Mouse (Mus musculus) heart, embryonic 16.5 days (tissue): ENCODE results near the gene Prkn. TPM values are rescaled to one million over a fixed set of nuclear protein-coding genes. Genes with fewer than 3 reads are reported as not detected.

Experiments used
- ATAC-seq: fragments of 200-750 bp; cut with Nextera tagmentation; replicated peaks from 2 replicates; pipeline ENCODE4 v1.8.0; 2017; ENCODE audit warnings: moderate number of reproducible peaks; ENCODE audit not compliant: insufficient read depth, low FRiP score; ENCODE audit errors: extremely low read depth
- H3K27ac ChIP-seq: fragments of 300-500 bp; sonication (generic); 2 replicates; pipeline ENCODE4 v1.5.1; 2014; ENCODE audit warnings: mild to moderate bottlenecking, low read length, control low read depth, moderate library complexity
- H3K27me3 ChIP-seq: fragments of 300-500 bp; sonication (generic); 2 replicates; pipeline ENCODE4 v1.6.1; 2014; ENCODE audit warnings: low read length, mixed read lengths; ENCODE audit not compliant: control insufficient read depth, insufficient read depth
- H3K36me3 ChIP-seq: fragments of 300-500 bp; sonication (generic); 2 replicates; pipeline ENCODE4 v1.6.1; 2014; ENCODE audit not compliant: control insufficient read depth, insufficient read depth
- H3K4me1 ChIP-seq: fragments of 300-500 bp; sonication (generic); 2 replicates; pipeline ENCODE4 v1.6.1; 2014; ENCODE audit warnings: low read length, mixed read lengths; ENCODE audit not compliant: control insufficient read depth, insufficient read depth
- H3K4me2 ChIP-seq: fragments of 300-500 bp; sonication (generic); 2 replicates; pipeline ENCODE4 v1.6.1; 2014; ENCODE audit warnings: low read depth, mild to moderate bottlenecking, control low read depth, low read length
- H3K4me3 ChIP-seq: fragments of 300-500 bp; sonication (generic); 2 replicates; pipeline ENCODE4 v1.5.1; 2014; ENCODE audit warnings: mild to moderate bottlenecking, control low read depth, low read length
- H3K9ac ChIP-seq: fragments of 300-500 bp; sonication (generic); 2 replicates; pipeline ENCODE4 v1.6.1; 2014; ENCODE audit warnings: low read length, control low read depth
- H3K9me3 ChIP-seq: fragments of 300-500 bp; sonication (generic); replicated peaks from 2 replicates; pipeline ENCODE4 v1.6.1; 2016; ENCODE audit warnings: low read length; ENCODE audit not compliant: control insufficient read depth
- WGBS: fragments of 180-500 bp; shearing (Covaris S2); extraction: QIAGEN DNeasy Blood & Tissue Kit; methylation state at CpG from one replicate; pipeline ENCODE4 v1.1.7; 2014; 5-methylcytosine and 5-hydroxymethylcytosine counted together
- polyA plus RNA-seq: library from polyadenylated mRNA; unstranded; fragments of >200 nt; fragmentation: Nextera tagmentation; extraction: Ambion mirVana; gene quantifications from 2 replicates; pipeline ENCODE4 v1.2.1, GENCODE M21; 2015

Prkn gene
- polyA plus RNA-seq, 1 experiment from 2014 or later: 2.4 TPM

GRCm38 (mm10) chr17:11346310-11346709, 506.1 kb downstream of the Prkn start:
- Histone ChIP-seq H3K27ac (no peak overlapping the region), H3K36me3 (no peaks in the 10 kb centered on the region), H3K4me3 (no peak overlapping the region), H3K4me2 (no peak overlapping the region), H3K4me1 (no peaks in the 10 kb centered on the region), H3K9ac (no peak overlapping the region), H3K9me3 (no peaks in the 10 kb centered on the region), H3K27me3 (no peaks in the 10 kb centered on the region)
- WGBS: 77% methylated on average over 1 of the region's 1 CpGs
- no peak for ATAC-seq

GRCm38 (mm10) chr17:11352778-11353552, 512.8 kb downstream of the Prkn start:
- Histone ChIP-seq H3K4me2 (no peak overlapping the region), H3K4me1 (no peaks in the 10 kb centered on the region), H3K27me3 (no peaks in the 10 kb centered on the region), H3K4me3 (no peak overlapping the region), H3K9me3 (no peaks in the 10 kb centered on the region), H3K36me3 (no peaks in the 10 kb centered on the region), H3K9ac (no peak overlapping the region), H3K27ac (no peak overlapping the region)
- 43% methylated on average over 1 of the region's 1 CpGs for WGBS
- no peak for ATAC-seq

DNA sequence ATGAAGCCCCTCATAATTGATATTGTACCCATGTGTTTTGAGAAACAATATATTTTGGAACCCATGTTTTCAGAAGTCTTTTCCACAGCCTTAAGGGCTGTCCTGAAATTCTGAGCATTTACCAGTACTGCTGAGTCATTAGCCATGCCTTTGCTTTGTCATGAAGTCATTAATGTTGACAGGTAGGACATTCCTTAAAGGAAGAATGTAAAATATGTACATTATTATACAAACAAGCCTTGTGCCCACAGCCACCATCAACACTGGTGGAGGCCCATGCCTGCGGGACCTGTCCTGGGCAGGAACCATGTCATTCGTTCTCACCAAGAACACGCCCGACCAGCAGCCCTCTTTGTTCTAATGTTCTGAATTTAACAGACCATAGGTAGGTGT, 513.4 kb downstream of the Prkn start:
- ATAC-seq: no peak
- Histone ChIP-seq H3K4me2 (no peak overlapping the region), H3K27me3 (no peaks in the 10 kb centered on the region), H3K9ac (no peak overlapping the region), H3K4me1 (no peaks in the 10 kb centered on the region), H3K4me3 (no peak overlapping the region), H3K9me3 (no peaks in the 10 kb centered on the region), H3K27ac (no peak overlapping the region), H3K36me3 (no peaks in the 10 kb centered on the region)
- 77% methylated on average over 4 of the region's 4 CpGs for WGBS

- Histone ChIP-seq H3K27me3 (no peaks in the 10 kb centered on the region), H3K36me3 (no peaks in the 10 kb centered on the region), H3K4me3 (no peak overlapping the region), H3K4me2 (no peak overlapping the region), H3K9me3 (no peaks in the 10 kb centered on the region), H3K4me1 (no peaks in the 10 kb centered on the region), H3K27ac (no peak overlapping the region), H3K9ac (no peak overlapping the region)
- 63% methylated on average over 7 of the region's 7 CpGs for WGBS
- no peak for ATAC-seq
Observed at GRCm38 (mm10) chr17:11354348-11354747, 514.2 kb downstream of the Prkn start.

- ATAC-seq: no peak
- Histone ChIP-seq H3K9ac (no peak overlapping the region), H3K27me3 (no peaks in the 10 kb centered on the region), H3K9me3 (no peaks in the 10 kb centered on the region), H3K4me1 (no peaks in the 10 kb centered on the region), H3K27ac (no peak overlapping the region), H3K36me3 (no peaks in the 10 kb centered on the region), H3K4me2 (no peak overlapping the region), H3K4me3 (no peak overlapping the region)
- 76% methylated on average over 2 of the region's 2 CpGs for WGBS
Observed at GRCm38 (mm10) chr17:11375461-11375860, 535.3 kb downstream of the Prkn start.

- Histone ChIP-seq H3K4me1 (no peaks in the 10 kb centered on the region), H3K36me3 (no peaks in the 10 kb centered on the region), H3K4me3 (no peak overlapping the region), H3K9me3 (no peaks in the 10 kb centered on the region), H3K27ac (no peak overlapping the region), H3K27me3 (no peaks in the 10 kb centered on the region), H3K4me2 (no peak overlapping the region), H3K9ac (no peak overlapping the region)
- 80% methylated on average over 8 of the region's 8 CpGs for WGBS
- no peak for ATAC-seq
Observed at GRCm38 (mm10) chr17:11383364-11383962, 543.3 kb downstream of the Prkn start.

DNA sequence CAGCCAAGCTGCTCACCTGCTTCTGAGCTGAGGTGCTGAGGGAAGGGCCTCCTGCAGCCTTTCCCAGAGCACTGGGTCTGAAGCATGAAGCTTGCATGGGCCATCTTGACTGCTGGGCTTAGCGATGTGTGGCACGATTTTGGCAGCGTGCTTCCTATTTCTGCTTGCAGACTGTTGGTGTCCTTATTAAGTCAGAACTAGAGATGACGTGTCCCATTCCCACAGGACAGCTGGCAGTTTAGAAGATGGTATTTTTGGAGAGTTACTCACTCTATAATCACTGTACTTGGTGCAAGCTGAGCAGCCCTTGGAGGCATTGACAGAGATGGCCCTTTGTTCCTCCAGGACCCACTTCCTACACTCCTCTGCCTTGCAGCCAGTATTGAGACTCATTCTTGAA, 545.1 kb downstream of the Prkn start:
- Histone ChIP-seq H3K27ac (no peak overlapping the region), H3K4me2 (no peak overlapping the region), H3K9ac (no peak overlapping the region), H3K36me3 (no peaks in the 10 kb centered on the region), H3K27me3 (no peaks in the 10 kb centered on the region), H3K4me3 (no peak overlapping the region), H3K9me3 (no peaks in the 10 kb centered on the region), H3K4me1 (no peaks in the 10 kb centered on the region)
- ATAC-seq: no peak
- 78% methylated on average over 4 of the region's 4 CpGs for WGBS

GRCm38 (mm10) chr17:11392622-11393294, 552.6 kb downstream of the Prkn start:
- ATAC-seq: no peak
- Histone ChIP-seq H3K36me3 (no peaks in the 10 kb centered on the region), H3K9me3 (peaks cover 4% of the 10 kb centered on the region; the same call in 1 of the 2 replicates), H3K27me3 (no peaks in the 10 kb centered on the region), H3K4me2 (no peak overlapping the region), H3K4me3 (no peak overlapping the region), H3K27ac (no peak overlapping the region), H3K4me1 (peaks cover 6% of the 10 kb centered on the region), H3K9ac (no peak overlapping the region)
- 61% methylated on average over 11 of the region's 11 CpGs for WGBS

- no peak overlapping the region for H3K4me2 ChIP-seq
- H3K4me1 ChIP-seq: peaks cover 6% of the 10 kb centered on the region
- no peaks in the 10 kb centered on the region for H3K27me3 ChIP-seq
- H3K4me3 ChIP-seq: no peak overlapping the region
- no peak overlapping the region for H3K27ac ChIP-seq
- no peaks in the 10 kb centered on the region for H3K36me3 ChIP-seq
- no peak overlapping the region for H3K9ac ChIP-seq
- 35% methylated on average over 6 of the region's 6 CpGs for WGBS
- ATAC-seq: peak; percentile 49; the same call in 1 of the 2 replicates
- peaks cover 4% of the 10 kb centered on the region; the same call in 1 of the 2 replicates for H3K9me3 ChIP-seq
Observed at GRCm38 (mm10) chr17:11394607-11395006, 554.4 kb downstream of the Prkn start.
